Mouse (Mus musculus) cerebellum, adult 2 months (tissue): ENCODE data around the gene Kbtbd13.

ENCODE experiments used
- CTCF ChIP-seq: fragments of 200-500 bp; IDR thresholded peaks from 2 replicates; pipeline ENCODE4 v1.5.1; 2011; ENCODE audit warnings: low read depth, mild to moderate bottlenecking, control low read depth, low read length, moderate library complexity, borderline replicate concordance; ENCODE audit not compliant: insufficient read depth
- POLR2A ChIP-seq: fragments of 200-500 bp; IDR thresholded peaks from 2 replicates; pipeline ENCODE4 v1.6.1; 2011; ENCODE audit warnings: low read length, control low read depth, borderline replicate concordance; ENCODE audit not compliant: insufficient read depth

DNA sequence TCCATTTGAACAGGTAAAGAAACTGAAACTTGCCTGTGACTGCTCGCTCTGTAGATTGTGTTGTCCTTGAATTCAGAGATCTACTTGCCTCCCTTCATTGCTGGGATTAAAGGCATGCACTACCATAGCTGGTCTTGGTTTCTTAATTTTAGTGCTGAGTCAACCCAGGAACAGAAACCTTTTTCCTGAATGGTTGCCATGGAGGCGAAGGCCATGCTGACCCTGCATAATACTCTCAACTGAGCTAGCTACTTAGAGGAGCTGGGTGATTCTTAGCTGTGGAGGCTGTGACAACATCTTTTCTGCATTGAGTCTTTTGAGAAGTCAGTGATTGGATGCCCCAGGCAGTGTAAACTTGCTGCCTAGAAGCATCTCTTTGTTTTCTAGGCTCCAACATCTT lies 34.5 kb downstream of the Kbtbd13 start:
- no peak for TF ChIP-seq CTCF
- no peak for TF ChIP-seq POLR2A
